Mouse (Mus musculus) olfactory bulb, adult 2 months (tissue): ENCODE results near the gene Creld1. TPM values are rescaled to one million over a fixed set of nuclear protein-coding genes. Genes with fewer than 3 reads are reported as not detected.

Source experiments
- H3K27ac ChIP-seq: fragments of 200-500 bp; 2 replicates; pipeline ENCODE4 v1.5.1; 2012; ENCODE audit warnings: low read depth, low read length; ENCODE audit not compliant: insufficient read depth
- H3K4me1 ChIP-seq: fragments of 200-500 bp; 2 replicates; pipeline ENCODE4 v1.6.1; 2012; ENCODE audit warnings: low read length; ENCODE audit not compliant: control insufficient read depth, insufficient read depth
- H3K4me3 ChIP-seq: fragments of 200-500 bp; 2 replicates; pipeline ENCODE4 v1.5.1; 2012; ENCODE audit warnings: mild to moderate bottlenecking, low read depth, low read length, moderate library complexity; ENCODE audit not compliant: insufficient read depth
- CTCF ChIP-seq: fragments of 200-500 bp; IDR thresholded peaks from 2 replicates; pipeline ENCODE4 v1.5.1; 2012; ENCODE audit warnings: low read depth, mild to moderate bottlenecking, low read length, moderate library complexity; ENCODE audit not compliant: insufficient read depth
- POLR2A ChIP-seq: fragments of 200-500 bp; IDR thresholded peaks from 2 replicates; pipeline ENCODE4 v1.6.1; 2012; ENCODE audit warnings: mild to moderate bottlenecking, low read depth, low read length, moderate library complexity; ENCODE audit not compliant: insufficient read depth
- WGBS: fragments of 180-500 bp; shearing (Covaris S2); methylation state at CpG from one replicate; pipeline ENCODE4 v1.1.7; 2018; 5-methylcytosine and 5-hydroxymethylcytosine counted together
- polyA plus RNA-seq: library from polyadenylated mRNA; stranded (reverse); fragments of >200 nt; gene quantifications from 2 replicates; pipeline ENCODE4 v1.2.4, GENCODE M21; 2012; ENCODE audit warnings: low replicate concordance; ENCODE audit not compliant: missing spikeins, insufficient read depth, insufficient read length

Creld1 gene
- polyA plus RNA-seq, 1 experiment, result not detected

- Histone ChIP-seq H3K4me1 (no peaks in the 10 kb centered on the region), H3K4me3 (no peak overlapping the region), H3K27ac (no peak overlapping the region)
- TF ChIP-seq POLR2A, result no peak
- over 99% methylated on average over 3 of the region's 3 CpGs for WGBS
Observed at GRCm38 (mm10) chr6:113514600-113514999, 31.5 kb downstream of the Creld1 start.

GRCm38 (mm10) chr6:113517434-113518080 lies 34.5 kb downstream of the Creld1 start:
- Histone ChIP-seq H3K4me1 (no peaks in the 10 kb centered on the region), H3K4me3 (no peak overlapping the region), H3K27ac (no peak overlapping the region; the same call in 1 of the 2 replicates)
- TF ChIP-seq CTCF (no peak), POLR2A (no peak)
- 95% methylated on average over 8 of the region's 8 CpGs for WGBS

- no peak for TF ChIP-seq POLR2A
- no peak for TF ChIP-seq CTCF
- WGBS, result 66% methylated on average over 1 of the region's 1 CpGs
- no peaks in the 10 kb centered on the region for H3K4me1 ChIP-seq
- no peak overlapping the region for H3K27ac ChIP-seq
- no peak overlapping the region for H3K4me3 ChIP-seq
Observed at GRCm38 (mm10) chr6:113522310-113522709, 39.2 kb downstream of the Creld1 start.

GRCm38 (mm10) chr6:113523420-113523819 lies 40.3 kb downstream of the Creld1 start:
- Histone ChIP-seq H3K4me1 (no peaks in the 10 kb centered on the region), H3K27ac (no peak overlapping the region), H3K4me3 (no peak overlapping the region)
- 75% methylated on average over 8 of the region's 8 CpGs for WGBS
- no peak for TF ChIP-seq CTCF
- no peak for TF ChIP-seq POLR2A

GRCm38 (mm10) chr6:113530932-113531839 lies 48.1 kb downstream of the Creld1 start, which contains the start of the genes Emc3 and Fancd2:
TSS of gene Emc3 (minus strand) at chr6:113531652.
TSS of gene Fancd2 (plus strand) at chr6:113531682.
- under 1% methylated on average over 47 of the region's 47 CpGs for WGBS
- no peaks in the 10 kb centered on the region for H3K4me1 ChIP-seq
- H3K4me3 ChIP-seq, result peak within 1 kb of the TSS; percentile 77
- no peak within 1 kb of the TSS; the same call in 1 of the 2 replicates for H3K27ac ChIP-seq
- TF ChIP-seq POLR2A, result peak; percentile 75
- TF ChIP-seq CTCF, result no peak

- Histone ChIP-seq H3K27ac (no peak overlapping the region), H3K4me3 (peak overlapping the region; percentile 77), H3K4me1 (no peaks in the 10 kb centered on the region)
- no peak for TF ChIP-seq CTCF
- no peak for TF ChIP-seq POLR2A
- WGBS, result 3% methylated on average over 7 of the region's 7 CpGs
Observed at GRCm38 (mm10) chr6:113531840-113532404, 48.8 kb downstream of the Creld1 start.

- 89% methylated on average over 7 of the region's 7 CpGs for WGBS
Observed at GRCm38 (mm10) chr6:113534886-113535285, 51.8 kb downstream of the Creld1 start.

GRCm38 (mm10) chr6:113541610-113542009 lies 58.5 kb downstream of the Creld1 start:
- no peak overlapping the region for H3K27ac ChIP-seq
- WGBS, result 89% methylated on average over 6 of the region's 6 CpGs
- H3K4me1 ChIP-seq, result no peaks in the 10 kb centered on the region
- no peak for TF ChIP-seq CTCF
- TF ChIP-seq POLR2A, result no peak
- no peak overlapping the region for H3K4me3 ChIP-seq

More at GRCm38 (mm10) chr6:113534886-113535285, 51.8 kb downstream of the Creld1 start:
- TF ChIP-seq CTCF (no peak), POLR2A (no peak)
- Histone ChIP-seq H3K27ac (no peak overlapping the region), H3K4me3 (no peak overlapping the region), H3K4me1 (no peaks in the 10 kb centered on the region)

Other genes starting within 250 kb of the Creld1 start
- not detected in 2 replicates for gene Mtmr14, start 245.5 kb upstream of the Creld1 start, polyA plus RNA-seq
- not detected in 2 replicates for gene Cpne9, start 201.0 kb upstream of the Creld1 start, polyA plus RNA-seq
- gene Brpf1, start 176.2 kb upstream of the Creld1 start, polyA plus RNA-seq, result not detected in 2 replicates
- gene Ogg1, start 156.3 kb upstream of the Creld1 start, polyA plus RNA-seq, result not detected in 2 replicates
- gene Camk1, start 139.3 kb upstream of the Creld1 start, polyA plus RNA-seq, result not detected in 2 replicates
- not detected in 2 replicates for gene Tada3, start 105.4 kb upstream of the Creld1 start, polyA plus RNA-seq
- not detected in 2 replicates for gene Arpc4, start 105.2 kb upstream of the Creld1 start, polyA plus RNA-seq
- not detected in 2 replicates for gene Ttll3, start 94.0 kb upstream of the Creld1 start, polyA plus RNA-seq
- not detected in 2 replicates for gene Rpusd3, start 64.0 kb upstream of the Creld1 start, polyA plus RNA-seq
- gene Cidec, start 47.5 kb upstream of the Creld1 start, polyA plus RNA-seq, result not detected in 2 replicates
- gene Jagn1, start 40.7 kb upstream of the Creld1 start, polyA plus RNA-seq, result not detected in 2 replicates
- gene Il17re, start 24.8 kb upstream of the Creld1 start, polyA plus RNA-seq, result not detected in 2 replicates
- not detected in 2 replicates for gene Il17rc, start 11.9 kb upstream of the Creld1 start, polyA plus RNA-seq
- gene Prrt3, start 18.6 kb downstream of the Creld1 start, polyA plus RNA-seq, result not detected in 2 replicates
- not detected in 2 replicates for gene Emc3, start 48.4 kb downstream of the Creld1 start, polyA plus RNA-seq
- gene Fancd2, start 48.4 kb downstream of the Creld1 start, polyA plus RNA-seq, result not detected in 2 replicates
- not detected in 2 replicates for gene Fancd2os, start 117.4 kb downstream of the Creld1 start, polyA plus RNA-seq
- not detected in 2 replicates for gene Brk1, start 121.5 kb downstream of the Creld1 start, polyA plus RNA-seq
- not detected in 2 replicates for gene Vhl, start 140.7 kb downstream of the Creld1 start, polyA plus RNA-seq
- gene Irak2, start 155.2 kb downstream of the Creld1 start, polyA plus RNA-seq, result not detected in 2 replicates
- not detected in 2 replicates for gene Tatdn2, start 213.8 kb downstream of the Creld1 start, polyA plus RNA-seq
- not detected in 2 replicates for gene Ghrl, start 236.6 kb downstream of the Creld1 start, polyA plus RNA-seq